Mouse (Mus musculus): ENCODE data around the gene Ttc32. TPM values are rescaled to one million over a fixed set of nuclear protein-coding genes. Genes with fewer than 3 reads are reported as not detected.
A peak's percentile ranks its signal among the peaks of the same experiment; 100 is the strongest.
"Not testable (repeated sequence)": the region's sequence is repeated elsewhere in the genome, so short reads cannot be mapped to it uniquely, and the experiment has no call there.

Ttc32 gene
- 10 to 100 TPM; 14.4 to 15.7 TPM for total RNA-seq (2021)
- long read RNA-seq, experiment 1, transcript Ttc32-201 (3 exons, 1,000 nt), result major isoform, 7 of 8 reads
- long read RNA-seq, experiment 1, partial matches to known transcripts, result 1 of 8 reads
- long read RNA-seq, experiment 1, other reads (novel, unspliced or antisense), result 0 of 8 reads
- long read RNA-seq, experiment 2, transcript Ttc32-201 (3 exons, 1,000 nt), result major isoform, 8 of 8 reads
- long read RNA-seq, experiment 2, partial matches to known transcripts, result 0 of 8 reads
- long read RNA-seq, experiment 2, other reads (novel, unspliced or antisense), result 0 of 8 reads

- DNase-seq, result peak; percentile 95
These were observed at the start of gene Ttc32 for GRCm38 (mm10) chr12:9029888-9030723. Gene Ttc32 (plus strand): TSS chr12:9029997.

- DNase-seq, result no peak
These were observed 36.6 kb upstream of the Ttc32 start for GRCm38 (mm10) chr12:8993231-8993630.

GRCm38 (mm10) chr12:8998318-8998717 is 31.5 kb upstream of the Ttc32 start:
- no peak for DNase-seq

- DNase-seq, result peak; percentile 36
These were observed 27.7 kb upstream of the Ttc32 start for GRCm38 (mm10) chr12:9002038-9002648.

- no peak for DNase-seq
These were observed 22.7 kb upstream of the Ttc32 start for GRCm38 (mm10) chr12:9007146-9007545.

GRCm38 (mm10) chr12:9007811-9008210 is 22.0 kb upstream of the Ttc32 start:
- no peak for DNase-seq

GRCm38 (mm10) chr12:9010311-9010710 is 19.5 kb upstream of the Ttc32 start:
- no peak for DNase-seq

GRCm38 (mm10) chr12:9016376-9016775 is 13.4 kb upstream of the Ttc32 start:
- no peak for DNase-seq

GRCm38 (mm10) chr12:9020431-9020830 is 9.4 kb upstream of the Ttc32 start:
- no peak for DNase-seq

GRCm38 (mm10) chr12:9020986-9021385 is 8.8 kb upstream of the Ttc32 start:
- no peak for DNase-seq

GRCm38 (mm10) chr12:9023031-9023430 is 6.8 kb upstream of the Ttc32 start:
- DNase-seq, result no peak

- no peak for DNase-seq
These were observed 5.7 kb upstream of the Ttc32 start for GRCm38 (mm10) chr12:9024071-9024470.

- DNase-seq, result no peak
These were observed 5.1 kb upstream of the Ttc32 start for GRCm38 (mm10) chr12:9024736-9025135.

- no peak for DNase-seq
These were observed 3.0 kb upstream of the Ttc32 start for GRCm38 (mm10) chr12:9026843-9027242.

- DNase-seq, result not testable (repeated sequence)
These were observed 981 bp upstream of the Ttc32 start for GRCm38 (mm10) chr12:9028816-9029215.

- no peak for DNase-seq
These were observed 300 bp upstream of the Ttc32 start for GRCm38 (mm10) chr12:9029506-9029887.

- DNase-seq, result no peak
These were observed 1.4 kb downstream of the Ttc32 start for GRCm38 (mm10) chr12:9031166-9031565.

GRCm38 (mm10) chr12:9033140-9033539 is 3.3 kb downstream of the Ttc32 start:
- no peak for DNase-seq

GRCm38 (mm10) chr12:9036409-9036808 is 6.6 kb downstream of the Ttc32 start:
- DNase-seq, result no peak

- peak; percentile 0 for DNase-seq
These were observed 10.4 kb downstream of the Ttc32 start for GRCm38 (mm10) chr12:9040177-9040576.

GRCm38 (mm10) chr12:9040686-9041085 is 10.9 kb downstream of the Ttc32 start:
- peak; percentile 1 for DNase-seq

- peak; percentile 1 for DNase-seq
These were observed 12.5 kb downstream of the Ttc32 start for GRCm38 (mm10) chr12:9042316-9042715.

GRCm38 (mm10) chr12:9042759-9043158 is 13.0 kb downstream of the Ttc32 start:
- peak; percentile 1 for DNase-seq
